Mouse (Mus musculus): ENCODE measurements around the gene Slc25a12. TPM values are rescaled to one million over a fixed set of nuclear protein-coding genes. Genes with fewer than 3 reads are reported as not detected.

Gene Slc25a12
- total RNA-seq, 2 experiments from 2014 or later: 43.0 to 78.8 TPM

GRCm38 (mm10) chr2:71350904-71351726 is 16.4 kb downstream of the Slc25a12 start:
- DNase-seq (ENCODE audit: low spot score in 2 of 2): no peak

GRCm38 (mm10) chr2:71350181-71350580 is 17.4 kb downstream of the Slc25a12 start:
- DNase-seq (ENCODE audit: low spot score in 2 of 2): no peak

GRCm38 (mm10) chr2:71349511-71349910 is 18.0 kb downstream of the Slc25a12 start:
- no peak for DNase-seq (ENCODE audit: low spot score in 2 of 2)

GRCm38 (mm10) chr2:71347732-71348490 is 19.6 kb downstream of the Slc25a12 start:
- no peak for DNase-seq (ENCODE audit: low spot score in 2 of 2)

- DNase-seq (ENCODE audit: low spot score in 2 of 2): no peak
Observed at GRCm38 (mm10) chr2:71347160-71347559, 20.4 kb downstream of the Slc25a12 start.

GRCm38 (mm10) chr2:71343884-71344640 is 23.5 kb downstream of the Slc25a12 start:
- DNase-seq (ENCODE audit: low spot score in 2 of 2): no peak

- DNase-seq (ENCODE audit: low spot score in 2 of 2): no peak
Observed at GRCm38 (mm10) chr2:71340126-71340525, 27.4 kb downstream of the Slc25a12 start.

GRCm38 (mm10) chr2:71338145-71338796 is 29.3 kb downstream of the Slc25a12 start:
- no peak for DNase-seq (ENCODE audit: low spot score in 2 of 2)

DNA sequence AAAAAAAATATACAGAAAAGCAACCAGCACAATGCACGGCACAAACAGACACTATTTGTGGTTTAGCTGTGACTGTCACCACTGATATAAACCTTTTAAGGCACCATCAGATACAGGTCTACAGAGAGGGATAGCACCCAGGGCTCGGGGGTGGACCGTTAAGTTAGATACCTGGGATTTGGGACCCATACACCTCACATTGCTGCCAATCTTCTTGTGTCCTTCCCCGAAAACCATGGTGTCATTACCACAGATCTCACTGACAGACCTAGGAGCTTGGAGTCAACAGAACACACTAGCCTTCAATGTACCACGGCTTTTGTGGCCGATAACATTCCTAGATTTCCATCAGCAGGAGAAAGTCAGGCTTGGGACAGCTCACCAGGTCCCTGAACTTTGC is 30.9 kb downstream of the Slc25a12 start:
- DNase-seq (ENCODE audit: low spot score in 2 of 2): no peak

GRCm38 (mm10) chr2:71336209-71336608 is 31.3 kb downstream of the Slc25a12 start:
- no peak for DNase-seq (ENCODE audit: low spot score in 2 of 2)

GRCm38 (mm10) chr2:71333986-71334822 is 33.3 kb downstream of the Slc25a12 start:
- DNase-seq (ENCODE audit: low spot score in 2 of 2): no peak

DNA sequence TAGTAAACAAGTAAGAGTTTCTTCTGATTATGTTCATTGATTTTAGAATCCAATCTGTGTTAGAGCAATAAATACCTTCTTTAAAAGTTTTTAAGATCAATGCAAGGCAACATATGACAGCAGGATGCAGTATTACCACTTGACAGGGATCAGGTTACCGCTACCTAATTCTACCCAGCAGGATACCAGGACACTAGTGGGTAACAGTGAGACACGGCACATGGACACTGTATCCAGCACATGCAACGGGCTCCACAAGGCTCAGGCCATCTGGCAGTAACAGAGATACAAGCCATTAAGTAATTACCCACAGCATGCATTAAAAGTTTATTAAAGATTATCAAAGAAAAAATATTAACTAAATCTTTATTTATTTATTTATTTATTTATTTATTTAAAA is 37.8 kb downstream of the Slc25a12 start:
- DNase-seq (ENCODE audit: low spot score in 2 of 2): no peak

- no peak for DNase-seq (ENCODE audit: low spot score in 2 of 2)
Observed at GRCm38 (mm10) chr2:71328391-71329160, 39.0 kb downstream of the Slc25a12 start.

GRCm38 (mm10) chr2:71327715-71328114 is 39.8 kb downstream of the Slc25a12 start:
- no peak for DNase-seq (ENCODE audit: low spot score in 2 of 2)

DNA sequence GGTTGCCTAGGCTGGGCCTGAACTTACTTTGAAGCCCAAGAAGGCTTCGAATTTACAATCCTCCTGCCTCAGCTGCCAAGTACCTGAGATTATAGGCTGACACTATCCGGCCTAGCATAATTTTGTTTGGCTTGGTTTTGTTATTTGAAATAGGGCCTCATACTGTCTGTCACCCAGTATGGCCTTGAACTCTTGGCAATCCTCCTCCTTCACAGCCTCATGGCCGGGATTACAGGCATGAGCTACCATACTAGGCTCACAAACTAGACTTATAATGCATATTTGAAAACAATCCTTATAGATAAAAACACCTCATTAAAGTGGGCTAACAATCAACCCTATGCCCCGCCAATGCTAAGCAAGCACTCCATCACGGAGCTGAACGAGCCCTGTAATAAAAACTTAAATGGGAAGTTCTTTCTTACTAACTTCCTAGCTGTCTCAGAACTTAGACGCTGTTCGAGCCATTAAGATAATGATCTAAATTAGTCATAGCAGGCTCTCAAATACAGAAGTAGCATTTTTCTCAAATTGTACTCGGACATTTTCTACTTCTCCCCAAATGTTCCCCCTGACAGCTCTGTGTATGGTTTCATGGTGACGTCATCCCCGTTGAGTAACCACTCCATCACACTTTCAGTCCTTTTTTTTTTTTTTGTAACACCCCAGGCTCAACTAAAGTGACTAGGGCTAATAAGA is 40.6 kb downstream of the Slc25a12 start:
- DNase-seq (ENCODE audit: low spot score in 2 of 2): peak in 1 of 2 experiments; percentile 23

DNA sequence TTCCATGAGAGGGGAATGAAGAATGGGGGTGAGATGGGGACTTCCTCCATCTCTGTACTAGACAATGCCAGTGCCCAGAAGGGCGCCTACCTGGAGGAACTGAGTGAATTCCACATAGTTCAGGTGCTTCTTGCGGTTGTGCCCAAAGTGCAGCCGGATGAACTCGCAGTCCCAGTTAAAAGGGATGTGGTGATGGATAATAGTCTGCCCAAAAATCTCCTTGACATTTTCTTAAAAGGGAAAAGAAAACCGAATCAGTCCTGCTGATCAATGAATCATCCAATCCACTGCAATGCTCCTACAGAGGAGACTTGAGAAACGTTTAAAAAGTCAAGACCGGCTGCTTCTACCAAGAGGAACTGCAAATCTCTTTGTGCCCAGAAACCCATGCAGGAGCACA is 43.7 kb downstream of the Slc25a12 start:
- DNase-seq (ENCODE audit: low spot score in 2 of 2): no peak

GRCm38 (mm10) chr2:71321486-71321885 is 46.1 kb downstream of the Slc25a12 start:
- DNase-seq (ENCODE audit: low spot score in 2 of 2): no peak

DNA sequence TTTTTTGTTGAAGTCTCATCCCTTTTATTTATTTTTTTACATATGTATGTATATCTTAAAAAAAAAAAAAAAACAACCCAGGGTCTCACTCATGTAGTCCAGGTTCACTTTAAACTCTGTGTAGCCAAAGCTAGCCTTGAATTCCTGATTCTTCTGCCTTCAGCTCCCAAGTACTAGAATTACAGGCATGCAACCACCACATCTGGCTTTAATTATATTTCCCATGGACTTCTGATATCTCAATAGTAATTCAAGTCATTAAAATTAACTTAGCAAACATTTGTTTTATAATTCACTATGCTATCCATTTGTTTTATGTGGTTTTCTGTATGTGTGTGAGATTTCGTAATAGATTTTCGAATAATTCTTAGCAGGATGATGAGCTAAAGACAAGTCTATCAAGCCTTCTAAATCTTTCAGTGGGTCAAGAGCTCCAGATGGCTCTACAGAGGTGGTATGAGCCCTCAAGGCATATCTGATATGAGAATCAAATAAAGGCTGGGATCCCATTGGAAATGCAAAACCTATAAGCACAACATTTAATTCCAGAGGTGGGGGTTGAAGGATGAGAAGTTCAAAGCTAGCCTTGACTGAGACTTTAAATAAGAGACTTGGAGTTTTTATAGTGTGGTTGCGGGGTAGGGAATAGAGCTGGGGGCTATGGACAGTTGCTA is 51.3 kb downstream of the Slc25a12 start:
- no peak for DNase-seq (ENCODE audit: low spot score in 2 of 2)
